Mouse (Mus musculus) hindbrain, embryonic 15.5 days (tissue): ENCODE measurements around the gene Cdc42ep1. TPM values are rescaled to one million over a fixed set of nuclear protein-coding genes. Genes with fewer than 3 reads are reported as not detected.

Experiments used
- ATAC-seq: fragments of 200-750 bp; cut with Nextera tagmentation; 2 replicates; pipeline ENCODE4 v1.8.0; 2017; ENCODE audit warnings: low read depth, moderate number of reproducible peaks, moderate TSS enrichment; ENCODE audit not compliant: low FRiP score
- H3K27ac ChIP-seq: fragments of 300-500 bp; sonication (generic); replicated peaks from 2 replicates; pipeline ENCODE4 v1.5.1; 2015; ENCODE audit warnings: mild to moderate bottlenecking, inconsistent platforms
- H3K27me3 ChIP-seq: fragments of 300-500 bp; sonication (generic); 2 replicates; pipeline ENCODE4 v1.6.1; 2015; ENCODE audit warnings: control low read depth, inconsistent platforms
- H3K36me3 ChIP-seq: fragments of 300-500 bp; sonication (generic); 2 replicates; pipeline ENCODE4 v1.6.1; 2015; ENCODE audit warnings: control low read depth, inconsistent platforms
- H3K4me1 ChIP-seq: fragments of 300-500 bp; sonication (generic); replicated peaks from 2 replicates; pipeline ENCODE4 v1.6.1; 2015; ENCODE audit warnings: control low read depth, inconsistent platforms
- H3K4me2 ChIP-seq: fragments of 300-500 bp; sonication (generic); 2 replicates; pipeline ENCODE4 v1.6.1; 2015; ENCODE audit warnings: moderate library complexity, mild to moderate bottlenecking, inconsistent platforms
- H3K4me3 ChIP-seq: fragments of 300-500 bp; sonication (generic); 2 replicates; pipeline ENCODE4 v1.5.1; 2015; ENCODE audit warnings: mild to moderate bottlenecking, inconsistent platforms
- H3K9ac ChIP-seq: fragments of 300-500 bp; sonication (generic); 2 replicates; pipeline ENCODE4 v1.6.1; 2015; ENCODE audit warnings: inconsistent platforms
- H3K9me3 ChIP-seq: fragments of 300-500 bp; sonication (generic); 2 replicates; pipeline ENCODE4 v1.6.1; 2016; ENCODE audit warnings: control low read depth, inconsistent platforms
- WGBS: fragments of 180-500 bp; shearing (Covaris S2); methylation state at CpG from one replicate; pipeline ENCODE4 v1.1.7; 2015; 5-methylcytosine and 5-hydroxymethylcytosine counted together
- polyA plus RNA-seq: library from polyadenylated mRNA; unstranded; fragments of >200 nt; fragmentation: Nextera tagmentation; extraction: Ambion mirVana; gene quantifications from 2 replicates; pipeline ENCODE4 v1.2.1, GENCODE M21; 2015

Cdc42ep1 gene
- polyA plus RNA-seq, 1 experiment from 2014 or later: 15.5 TPM

DNA sequence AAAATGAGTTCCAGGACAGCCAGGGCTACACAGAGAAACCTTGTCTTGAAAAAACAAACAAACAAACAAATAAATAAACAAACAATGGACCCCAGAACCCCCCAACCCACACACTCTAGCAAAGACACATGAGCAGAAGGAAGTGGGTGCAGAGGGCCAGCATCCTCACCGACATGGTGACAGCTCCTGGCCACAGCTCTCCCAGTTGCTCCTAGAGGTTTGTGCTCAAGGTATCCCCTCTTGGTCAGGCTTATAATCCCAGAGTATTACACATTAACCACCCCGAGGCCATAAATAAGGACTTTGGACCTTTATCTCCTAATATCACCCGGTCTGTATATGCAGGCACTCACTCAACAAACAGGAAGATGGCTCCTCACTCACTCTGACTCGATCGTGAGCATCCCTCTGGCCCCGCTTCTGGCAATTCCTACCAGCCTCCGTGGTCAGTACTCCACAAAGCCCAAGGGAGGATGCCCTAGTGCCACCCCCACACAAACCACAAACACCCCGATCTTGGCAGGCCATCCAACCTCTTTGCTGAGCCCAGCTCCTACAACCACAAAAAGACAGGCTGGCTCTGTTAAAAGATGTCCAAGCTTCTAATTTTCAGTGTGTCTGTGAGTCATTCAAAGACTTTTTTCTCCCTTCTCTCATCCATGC lies 13.0 kb downstream of the Cdc42ep1 start, which contains the start of gene Lgals2:
Gene Lgals2 (minus strand): TSS at position 227 of the 663 bp plus-strand sequence.
- H3K27me3 ChIP-seq: no peaks in the 10 kb centered on the region
- no peak within 1 kb of the TSS for H3K4me2 ChIP-seq
- H3K4me1 ChIP-seq: no peaks in the 10 kb centered on the region
- no peak for ATAC-seq
- H3K9ac ChIP-seq: no peak within 1 kb of the TSS
- WGBS: 80% methylated on average over 8 of the region's 8 CpGs
- H3K9me3 ChIP-seq: no peaks in the 10 kb centered on the region
- no peak within 1 kb of the TSS for H3K27ac ChIP-seq
- no peaks in the 10 kb centered on the region for H3K36me3 ChIP-seq
- H3K4me3 ChIP-seq: no peak within 1 kb of the TSS

DNA sequence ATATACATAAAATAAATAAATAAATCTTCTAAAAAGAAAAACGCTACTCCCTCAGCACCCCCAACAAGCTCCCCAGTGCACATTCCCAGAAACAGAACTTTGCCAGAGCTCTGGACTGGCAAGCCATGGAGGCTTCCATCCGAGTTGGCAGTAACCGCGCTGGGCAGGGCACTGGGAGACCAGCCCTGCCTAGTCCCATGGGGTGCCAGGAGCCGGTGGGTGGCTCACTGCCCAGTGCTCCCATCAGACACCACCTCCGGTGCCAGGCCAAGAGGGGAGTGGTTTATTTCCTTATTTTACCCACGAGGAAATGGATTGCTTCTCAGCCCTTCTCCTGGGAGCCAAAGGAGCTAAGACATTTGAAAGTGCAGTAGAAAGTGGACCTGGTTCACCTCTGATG lies 14.6 kb downstream of the Cdc42ep1 start:
- H3K27ac ChIP-seq: no peak overlapping the region
- no peak overlapping the region for H3K9ac ChIP-seq
- no peak for ATAC-seq
- H3K4me2 ChIP-seq: no peak overlapping the region
- H3K9me3 ChIP-seq: no peaks in the 10 kb centered on the region
- H3K4me3 ChIP-seq: no peak overlapping the region
- H3K36me3 ChIP-seq: no peaks in the 10 kb centered on the region
- no peaks in the 10 kb centered on the region for H3K27me3 ChIP-seq
- WGBS: 68% methylated on average over 7 of the region's 7 CpGs
- no peaks in the 10 kb centered on the region for H3K4me1 ChIP-seq

DNA sequence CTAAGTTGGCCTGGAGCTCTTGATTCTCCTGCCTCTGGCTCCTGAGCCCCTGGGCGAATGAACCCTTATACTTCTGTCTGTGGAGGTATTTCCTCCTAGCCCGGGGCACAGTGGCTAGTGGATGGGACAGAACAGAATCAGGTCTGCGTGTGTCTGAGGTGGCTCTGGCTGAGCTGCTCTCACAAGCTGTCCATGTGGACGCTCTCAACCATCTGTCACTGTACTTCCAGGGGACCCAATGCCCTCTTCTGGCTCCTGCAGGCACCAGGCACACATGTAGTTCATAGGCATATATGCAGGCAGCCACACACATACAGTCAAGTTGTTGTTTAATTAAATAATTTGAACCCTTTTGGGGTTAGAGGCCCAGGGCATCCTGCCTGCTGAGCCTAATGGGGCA lies 16.9 kb downstream of the Cdc42ep1 start:
- Histone ChIP-seq H3K4me2 (no peak overlapping the region), H3K36me3 (no peaks in the 10 kb centered on the region), H3K4me1 (no peaks in the 10 kb centered on the region), H3K27me3 (no peaks in the 10 kb centered on the region), H3K27ac (no peak overlapping the region), H3K9me3 (no peaks in the 10 kb centered on the region), H3K4me3 (no peak overlapping the region), H3K9ac (no peak overlapping the region)
- ATAC-seq: no peak
- 83% methylated on average over 4 of the region's 4 CpGs for WGBS

- Histone ChIP-seq H3K27me3 (no peaks in the 10 kb centered on the region), H3K4me2 (no peak overlapping the region), H3K9me3 (no peaks in the 10 kb centered on the region), H3K36me3 (no peaks in the 10 kb centered on the region), H3K4me3 (no peak overlapping the region), H3K4me1 (no peaks in the 10 kb centered on the region), H3K9ac (no peak overlapping the region), H3K27ac (no peak overlapping the region)
- no peak for ATAC-seq
- whole genome bisulfite sequencing: 86% methylated on average over 6 of the region's 6 CpGs
Measured at GRCm38 (mm10) chr15:78859714-78860113, 17.3 kb downstream of the Cdc42ep1 start.

GRCm38 (mm10) chr15:78862280-78862679 lies 19.9 kb downstream of the Cdc42ep1 start:
- WGBS: 86% methylated on average over 5 of the region's 5 CpGs
- no peak overlapping the region for H3K4me2 ChIP-seq
- ATAC-seq: no peak

DNA sequence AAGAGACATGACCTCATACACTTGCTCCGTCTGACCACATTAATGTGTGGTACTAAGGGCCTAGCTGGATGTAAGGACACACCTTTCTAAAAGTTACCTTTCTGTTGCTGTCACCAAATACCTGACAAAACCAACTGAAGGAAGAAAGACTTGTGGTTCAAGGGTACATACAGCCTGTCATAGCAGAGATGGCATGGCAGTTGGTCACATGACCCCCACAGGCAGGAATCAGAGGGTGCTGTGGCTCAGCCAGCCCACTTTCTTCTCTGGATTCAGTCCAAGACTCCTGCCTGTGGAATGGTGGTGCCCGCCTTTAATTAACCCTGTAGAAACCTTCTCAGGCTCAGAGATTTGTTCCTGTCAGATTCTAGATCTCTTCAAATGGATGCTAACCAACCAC lies 20.7 kb downstream of the Cdc42ep1 start:
- no peaks in the 10 kb centered on the region for H3K4me1 ChIP-seq
- H3K27me3 ChIP-seq: no peaks in the 10 kb centered on the region
- no peak overlapping the region for H3K4me2 ChIP-seq
- H3K9ac ChIP-seq: no peak overlapping the region
- ATAC-seq: no peak
- no peaks in the 10 kb centered on the region for H3K9me3 ChIP-seq
- no peak overlapping the region for H3K27ac ChIP-seq
- H3K36me3 ChIP-seq: no peaks in the 10 kb centered on the region
- WGBS: 85% methylated on average over 2 of the region's 2 CpGs
- H3K4me3 ChIP-seq: no peak overlapping the region

More at GRCm38 (mm10) chr15:78862280-78862679, 19.9 kb downstream of the Cdc42ep1 start:
- H3K4me1 ChIP-seq: no peaks in the 10 kb centered on the region
- no peaks in the 10 kb centered on the region for H3K27me3 ChIP-seq
- no peak overlapping the region for H3K4me3 ChIP-seq
- H3K36me3 ChIP-seq: no peaks in the 10 kb centered on the region
- no peak overlapping the region for H3K27ac ChIP-seq
- no peaks in the 10 kb centered on the region for H3K9me3 ChIP-seq
- no peak overlapping the region for H3K9ac ChIP-seq

DNA sequence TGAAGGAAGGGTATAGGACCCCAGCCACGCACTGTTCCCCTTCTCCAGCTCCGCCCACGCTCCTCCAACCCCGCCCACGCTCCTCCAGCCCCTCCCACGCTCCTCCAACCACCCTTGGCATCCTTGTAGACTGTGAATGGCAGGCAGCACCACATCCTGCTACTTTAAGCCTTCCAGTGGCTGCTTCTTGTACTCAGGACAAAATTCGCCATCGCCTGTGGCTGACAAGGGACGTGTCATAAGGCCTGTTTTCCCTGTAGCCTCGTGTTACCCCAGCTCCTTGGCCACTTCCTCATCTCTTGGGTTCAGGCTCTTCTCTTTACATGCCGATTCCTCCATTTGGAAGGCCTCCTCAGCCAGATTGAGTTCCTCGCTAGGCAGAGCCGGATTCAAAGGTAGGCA lies 21.4 kb downstream of the Cdc42ep1 start:
- H3K4me3 ChIP-seq: no peak overlapping the region
- H3K9ac ChIP-seq: no peak overlapping the region
- ATAC-seq: no peak
- no peak overlapping the region for H3K4me2 ChIP-seq
- H3K27ac ChIP-seq: no peak overlapping the region
- no peaks in the 10 kb centered on the region for H3K27me3 ChIP-seq
- no peaks in the 10 kb centered on the region for H3K9me3 ChIP-seq
- 0 out of 2 replicates have a peak, but pooled peaks cover 3% of the 10 kb centered on the region for H3K4me1 ChIP-seq
- no peaks in the 10 kb centered on the region for H3K36me3 ChIP-seq
- WGBS: 49% methylated on average over 13 of the region's 13 CpGs

- Histone ChIP-seq H3K4me2 (peak overlapping the region; percentile 14; the same call in 1 of the 2 replicates), H3K36me3 (no peaks in the 10 kb centered on the region), H3K4me1 (0 out of 2 replicates have a peak, but pooled peaks cover 5% of the 10 kb centered on the region), H3K9ac (no peak overlapping the region), H3K9me3 (no peaks in the 10 kb centered on the region), H3K27ac (peak overlapping the region; percentile 74), H3K4me3 (no peak overlapping the region), H3K27me3 (no peaks in the 10 kb centered on the region)
- ATAC-seq: peak; percentile 76
- 30% methylated on average over 9 of the region's 9 CpGs for WGBS
Measured at GRCm38 (mm10) chr15:78868398-78868797, 26.0 kb downstream of the Cdc42ep1 start.

- 0 out of 2 replicates have a peak, but pooled peaks cover 5% of the 10 kb centered on the region for H3K4me1 ChIP-seq
- peak; percentile 71 for ATAC-seq
- peak overlapping the region; percentile 74 for H3K27ac ChIP-seq
- no peaks in the 10 kb centered on the region for H3K36me3 ChIP-seq
- no peak overlapping the region for H3K9ac ChIP-seq
- H3K4me3 ChIP-seq: no peak overlapping the region
- no peaks in the 10 kb centered on the region for H3K27me3 ChIP-seq
- peak overlapping the region; percentile 14; the same call in 1 of the 2 replicates for H3K4me2 ChIP-seq
- 29% methylated on average over 7 of the region's 7 CpGs for WGBS
- no peaks in the 10 kb centered on the region for H3K9me3 ChIP-seq
Measured at GRCm38 (mm10) chr15:78868826-78869233, 26.4 kb downstream of the Cdc42ep1 start.

GRCm38 (mm10) chr15:78869775-78870174 lies 27.4 kb downstream of the Cdc42ep1 start:
- no peak overlapping the region for H3K27ac ChIP-seq
- H3K4me2 ChIP-seq: no peak overlapping the region
- no peaks in the 10 kb centered on the region for H3K36me3 ChIP-seq
- 28% methylated on average over 6 of the region's 6 CpGs for WGBS
- 0 out of 2 replicates have a peak, but pooled peaks cover 5% of the 10 kb centered on the region for H3K4me1 ChIP-seq
- no peaks in the 10 kb centered on the region for H3K9me3 ChIP-seq
- ATAC-seq: no peak
- no peak overlapping the region for H3K4me3 ChIP-seq
- no peak overlapping the region for H3K9ac ChIP-seq
- H3K27me3 ChIP-seq: no peaks in the 10 kb centered on the region

GRCm38 (mm10) chr15:78872021-78872608 lies 29.7 kb downstream of the Cdc42ep1 start:
- H3K4me3 ChIP-seq: no peak overlapping the region
- no peaks in the 10 kb centered on the region for H3K27me3 ChIP-seq
- H3K9ac ChIP-seq: no peak overlapping the region
- H3K4me2 ChIP-seq: no peak overlapping the region
- peaks cover 20% of the 10 kb centered on the region for H3K4me1 ChIP-seq
- no peak for ATAC-seq
- 54% methylated on average over 5 of the region's 5 CpGs for WGBS
- no peaks in the 10 kb centered on the region for H3K36me3 ChIP-seq
- H3K27ac ChIP-seq: no peak overlapping the region
- no peaks in the 10 kb centered on the region for H3K9me3 ChIP-seq

DNA sequence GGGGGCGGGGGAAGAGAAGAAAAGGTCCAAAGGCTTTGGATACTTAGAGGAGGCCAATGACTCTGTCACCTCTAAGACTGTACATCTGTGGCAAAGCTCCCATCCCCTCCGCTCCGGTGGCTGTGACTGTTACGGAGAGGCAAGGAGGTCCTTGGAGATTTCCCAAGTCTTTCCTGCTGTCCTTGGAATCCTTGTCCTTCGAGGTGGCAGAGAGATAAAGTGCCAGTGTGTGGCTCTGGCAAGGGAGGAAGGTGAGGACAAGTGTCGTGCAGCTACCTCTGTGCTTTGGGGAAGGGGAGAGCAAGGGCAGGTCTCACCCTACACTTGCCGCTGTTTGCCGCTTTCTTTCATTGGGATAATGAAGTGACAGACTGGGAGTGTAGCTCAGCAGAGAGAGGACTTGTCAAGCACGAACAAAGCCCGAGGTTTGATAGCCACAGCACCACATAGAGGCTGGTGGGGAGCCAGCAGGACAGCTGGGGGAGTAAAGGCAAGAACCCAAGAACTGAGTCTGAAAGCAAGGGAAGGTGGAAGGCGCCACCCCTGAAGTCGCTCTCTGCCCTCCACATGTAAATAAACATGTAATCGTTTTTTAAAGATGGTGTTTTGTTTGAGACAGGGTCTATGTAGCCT lies 31.5 kb downstream of the Cdc42ep1 start:
- Histone ChIP-seq H3K27ac (no peak overlapping the region; the same call in 1 of the 2 replicates), H3K9me3 (no peaks in the 10 kb centered on the region), H3K9ac (no peak overlapping the region), H3K4me3 (no peak overlapping the region), H3K36me3 (no peaks in the 10 kb centered on the region), H3K27me3 (no peaks in the 10 kb centered on the region), H3K4me1 (peaks cover 26% of the 10 kb centered on the region), H3K4me2 (no peak overlapping the region)
- WGBS: 48% methylated on average over 13 of the region's 13 CpGs
- ATAC-seq: no peak
